In the genomic region with DNA sequence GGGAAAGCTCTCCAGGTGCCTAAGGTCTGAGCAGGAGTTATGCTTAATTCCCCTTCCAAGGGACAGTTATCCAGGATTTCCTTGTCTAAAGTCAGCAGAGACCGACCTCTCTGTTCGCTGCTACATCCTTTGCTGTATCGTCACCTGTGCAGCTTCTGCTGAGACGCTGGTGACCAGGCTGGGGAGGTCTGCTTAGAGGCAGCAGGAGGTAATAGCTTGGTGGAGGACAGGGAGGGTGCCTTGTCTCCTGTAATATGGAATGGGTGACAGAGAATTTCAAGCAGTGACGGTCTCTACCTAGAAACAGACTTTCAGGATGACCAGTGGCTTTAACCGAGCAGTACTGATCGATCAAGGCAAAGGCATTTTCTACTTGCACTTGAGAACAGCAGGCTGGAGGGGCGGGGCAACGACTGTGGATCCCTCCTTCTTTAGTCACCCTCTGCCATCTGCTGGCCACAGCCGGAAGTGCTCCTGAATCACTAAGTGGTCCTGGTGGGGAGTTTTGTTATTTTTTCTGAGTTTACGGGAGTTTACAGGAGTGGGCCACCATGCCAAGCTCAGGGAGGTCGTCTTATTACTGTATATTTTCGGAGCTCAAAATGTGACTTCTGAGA, we compare ENCODE assay signal across 9 mouse cellular contexts. TPM values are rescaled to one million over a fixed set of nuclear protein-coding genes. Genes with fewer than 3 reads are reported as not detected.
DNase-seq lines count a peak whose midpoint lies in the region; ATAC-seq lines count a peak whose summit lies in the region.
"Had no signal": no experiment of that assay in that cellular context is flagged by ENCODE, and none has a peak within 500 bp of the region (broad histone marks: within the 10 kb centered on the region; RNA-seq: fewer than 3 reads in every experiment).

No protein-coding gene starts in this region.

- no peak overlapping the region for H3K27ac ChIP-seq in forebrain, embryonic 10.5 days
- no peak overlapping the region for H3K27ac ChIP-seq in heart, embryonic 15.5 days
- no peak overlapping the region for H3K27ac ChIP-seq in liver, embryonic 13.5 days
- H3K27ac ChIP-seq in neural tube, embryonic 11.5 days (ENCODE audit: low read depth, low read length): no peak overlapping the region
- H3K27ac ChIP-seq in stomach, embryonic 16.5 days (ENCODE audit: low read length): no peak overlapping the region

- H3K4me1 ChIP-seq in forebrain, embryonic 10.5 days: peaks cover 8% of the 10 kb centered on the region
- H3K4me1 ChIP-seq in heart, embryonic 15.5 days (replicated peaks): peaks cover 8% of the 10 kb centered on the region
- H3K4me1 ChIP-seq in liver, embryonic 13.5 days (replicated peaks): no peaks in the 10 kb centered on the region
- no peaks in the 10 kb centered on the region for H3K4me1 ChIP-seq in neural tube, embryonic 11.5 days (ENCODE audit: control insufficient read depth, insufficient read depth, low read length)
- H3K4me1 ChIP-seq in stomach, embryonic 16.5 days (ENCODE audit: control insufficient read depth, insufficient read depth, low read length): peaks cover 3% of the 10 kb centered on the region; the same call in 1 of the 2 replicates

- no peaks in the 10 kb centered on the region for H3K36me3 ChIP-seq in forebrain, embryonic 10.5 days (replicated peaks)
- H3K36me3 ChIP-seq in heart, embryonic 15.5 days: no peaks in the 10 kb centered on the region
- no peaks in the 10 kb centered on the region for H3K36me3 ChIP-seq in liver, embryonic 13.5 days
- no peaks in the 10 kb centered on the region for H3K36me3 ChIP-seq in neural tube, embryonic 11.5 days (ENCODE audit: control insufficient read depth, insufficient read depth, low read length)
- H3K36me3 ChIP-seq in stomach, embryonic 16.5 days (ENCODE audit: control insufficient read depth, insufficient read depth, low read length): no peaks in the 10 kb centered on the region

- 24% methylated on average over 13 of the region's 13 CpGs for WGBS in forebrain, embryonic 10.5 days
- 11% methylated on average over 13 of the region's 13 CpGs for WGBS in heart, embryonic 15.5 days
- 11% methylated on average over 13 of the region's 13 CpGs for WGBS in liver, embryonic 13.5 days (ENCODE audit: insufficient replicate concordance)
- 19% methylated on average over 13 of the region's 13 CpGs for WGBS in neural tube, embryonic 11.5 days
- WGBS in stomach, embryonic 16.5 days: 13% methylated on average over 13 of the region's 13 CpGs

- no peaks in the 10 kb centered on the region for H3K9me3 ChIP-seq in forebrain, embryonic 10.5 days
- no peaks in the 10 kb centered on the region for H3K9me3 ChIP-seq in heart, embryonic 15.5 days (replicated peaks)
- no peaks in the 10 kb centered on the region for H3K9me3 ChIP-seq in liver, embryonic 13.5 days (replicated peaks)
- no peaks in the 10 kb centered on the region for H3K9me3 ChIP-seq in neural tube, embryonic 11.5 days (ENCODE audit: control insufficient read depth, low read length)
- no peaks in the 10 kb centered on the region for H3K9me3 ChIP-seq in stomach, embryonic 16.5 days (replicated peaks; ENCODE audit: control insufficient read depth, low read length)

- peak overlapping the region; percentile 33 for H3K4me3 ChIP-seq in forebrain, embryonic 10.5 days
- H3K4me3 ChIP-seq in heart, embryonic 15.5 days: 0 out of 2 replicates have a peak overlapping the region, but pooled peaks have one; percentile 15
- H3K4me3 ChIP-seq in liver, embryonic 13.5 days (replicated peaks): no peak overlapping the region
- H3K4me3 ChIP-seq in neural tube, embryonic 11.5 days (ENCODE audit: low read depth, low read length): no peak overlapping the region
- H3K4me3 ChIP-seq in stomach, embryonic 16.5 days (replicated peaks; ENCODE audit: low read length): no peak overlapping the region; the same call in 1 of the 2 replicates
- H3K4me3 ChIP-seq: erythroblast, embryonic 14.5 days had no signal

- H3K27me3 ChIP-seq in forebrain, embryonic 10.5 days (ENCODE audit: poor library complexity, severe bottlenecking): peaks cover 20% of the 10 kb centered on the region
- H3K27me3 ChIP-seq in heart, embryonic 15.5 days: no peaks in the 10 kb centered on the region
- 0 out of 2 replicates have a peak, but pooled peaks cover 3% of the 10 kb centered on the region for H3K27me3 ChIP-seq in liver, embryonic 13.5 days
- H3K27me3 ChIP-seq in neural tube, embryonic 11.5 days (ENCODE audit: control insufficient read depth, insufficient read depth, low read length): no peaks in the 10 kb centered on the region
- H3K27me3 ChIP-seq in stomach, embryonic 16.5 days (ENCODE audit: control insufficient read depth, insufficient read depth, low read length): no peaks in the 10 kb centered on the region

- ATAC-seq in CD4-positive, CD25-positive, alpha-beta regulatory T cell, adult 4 months: peak; percentile 97
- ATAC-seq in heart, embryonic 15.5 days (replicated peaks; ENCODE audit: insufficient number of reproducible peaks, insufficient read depth, low FRiP score, low read depth): no peak
- peak; percentile 41; the same call in 1 of the 2 replicates for ATAC-seq in liver, embryonic 13.5 days (ENCODE audit: low read depth)
- peak; percentile 58 for ATAC-seq in neural tube, embryonic 11.5 days (ENCODE audit: insufficient read depth, low FRiP score, low TSS enrichment)
- ATAC-seq in stomach, embryonic 16.5 days (ENCODE audit: insufficient read depth, low FRiP score): peak; percentile 56

- H3K9ac ChIP-seq in heart, embryonic 15.5 days: peak overlapping the region; percentile 43; the same call in 1 of the 2 replicates
- H3K9ac ChIP-seq in liver, embryonic 13.5 days: no peak overlapping the region
- no peak overlapping the region for H3K9ac ChIP-seq in neural tube, embryonic 11.5 days (ENCODE audit: low read length)
- peak overlapping the region; percentile 34; the same call in 1 of the 2 replicates for H3K9ac ChIP-seq in stomach, embryonic 16.5 days (ENCODE audit: low read length)

- H3K4me2 ChIP-seq in heart, embryonic 15.5 days: peak overlapping the region; percentile 49
- H3K4me2 ChIP-seq in liver, embryonic 13.5 days: no peak overlapping the region
- H3K4me2 ChIP-seq in neural tube, embryonic 11.5 days (ENCODE audit: low read depth): no peak overlapping the region
- peak overlapping the region; percentile 45 for H3K4me2 ChIP-seq in stomach, embryonic 16.5 days (ENCODE audit: low read depth, low read length)

- DNase-seq in c-Kit-positive CD71-negative TER-119-negative erythroid progenitor cells, embryonic 14.5 days (ENCODE audit: low read depth): peak; percentile 79
- DNase-seq in forebrain, embryonic 10.5 days (ENCODE audit: extremely low spot score, low spot score): peak; percentile 88
- DNase-seq in kidney, postnatal 14 days: peak; percentile 87
- DNase-seq in liver, embryonic 13.5 days: peak; percentile 53
- peak; percentile 92 for DNase-seq in neural tube, embryonic 11.5 days (ENCODE audit: low spot score)

RNA-seq across cellular contexts. Expression of a gene that starts 50.7 kb away (rescaled TPM):
- polyA plus RNA-seq in CD4-positive, CD25-positive, alpha-beta regulatory T cell, adult 4 months (2017; shearing (Covaris generic)): 1 to 10 TPM; 6.7 to 8.9 TPM
- 57.5 and 59.0 TPM in 2 replicates for polyA plus RNA-seq in forebrain, embryonic 10.5 days (2016; fragmentation: Nextera tagmentation; extraction: Ambion mirVana)
- polyA plus RNA-seq in heart, embryonic 15.5 days (2015; fragmentation: Nextera tagmentation; extraction: Ambion mirVana): 208 and 210 TPM in 2 replicates
- polyA plus RNA-seq in liver, embryonic 13.5 days (2015; fragmentation: Nextera tagmentation; extraction: Ambion mirVana): 40.7 and 40.8 TPM in 2 replicates
- polyA plus RNA-seq in neural tube, embryonic 11.5 days (2014; fragmentation: Nextera tagmentation; extraction: Ambion mirVana): 64.1 and 64.8 TPM in 2 replicates
- 79.8 and 89.3 TPM in 2 replicates for polyA plus RNA-seq in stomach, embryonic 16.5 days (2015; fragmentation: Nextera tagmentation; extraction: Ambion mirVana)

Comparison
In these comparisons a context has a peak if more than half of its experiments do, and no peak if none do; other contexts are left out.
1. H3K4me3 ChIP-seq: peak in forebrain, embryonic 10.5 days (single experiment) and heart, embryonic 15.5 days (single experiment); none in liver, embryonic 13.5 days (single experiment), neural tube, embryonic 11.5 days (single experiment) and stomach, embryonic 16.5 days (single experiment).
2. H3K4me2 ChIP-seq: peak in heart, embryonic 15.5 days (single experiment) and stomach, embryonic 16.5 days (single experiment); none in liver, embryonic 13.5 days (single experiment) and neural tube, embryonic 11.5 days (single experiment).
3. H3K9ac ChIP-seq: peak in heart, embryonic 15.5 days (single experiment) and stomach, embryonic 16.5 days (single experiment); none in liver, embryonic 13.5 days (single experiment) and neural tube, embryonic 11.5 days (single experiment).
4. Peak in every context shown above with its lines, with median percentiles within 50 percentile points of each other: DNase-seq.